Mouse (Mus musculus): ENCODE data around the gene Kbtbd12. TPM values are rescaled to one million over a fixed set of nuclear protein-coding genes. Genes with fewer than 3 reads are reported as not detected.
A peak's percentile ranks its signal among the peaks of the same experiment; 100 is the strongest.

Gene Kbtbd12
- polyA plus RNA-seq, 1 experiment, result 1.0 TPM

GRCm38 (mm10) chr6:88626912-88627311, 10.8 kb downstream of the Kbtbd12 start:
- no peak for DNase-seq (ENCODE audit: low read depth)

GRCm38 (mm10) chr6:88626462-88626861, 11.3 kb downstream of the Kbtbd12 start:
- no peak for DNase-seq (ENCODE audit: low read depth)

DNA sequence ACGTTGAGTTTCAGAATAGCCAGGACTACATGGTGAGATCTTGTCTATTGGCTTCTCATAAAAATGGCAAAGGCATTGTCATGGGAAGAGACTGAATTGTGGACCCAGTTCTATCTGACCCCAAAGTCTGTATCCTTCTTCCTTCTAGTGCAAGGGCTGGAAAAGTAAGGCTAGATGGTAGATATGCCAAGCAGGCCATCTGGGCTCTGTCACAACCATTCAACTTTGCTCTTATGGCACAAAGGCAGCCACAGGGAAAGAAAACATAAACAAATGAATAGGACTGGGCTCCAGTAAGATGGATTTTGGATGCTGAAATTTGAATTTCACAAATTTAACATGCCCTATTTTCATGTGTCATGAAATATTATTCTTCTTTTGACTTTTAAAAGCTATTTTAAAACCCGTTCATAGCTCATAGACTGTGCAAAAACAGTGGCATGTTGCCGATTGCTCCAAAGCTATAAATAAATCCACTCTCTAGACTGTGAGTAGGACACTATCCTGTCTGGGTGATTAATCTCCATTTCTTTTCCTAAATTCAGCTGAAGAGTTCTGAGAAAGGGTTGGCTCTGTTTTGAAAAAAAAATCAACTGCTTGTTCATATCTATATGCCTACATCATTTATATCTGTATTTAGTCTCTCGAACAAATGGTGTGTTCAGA, 15.8 kb downstream of the Kbtbd12 start:
- DNase-seq (ENCODE audit: low read depth), result no peak

- no peak for DNase-seq (ENCODE audit: low read depth)
Measured at GRCm38 (mm10) chr6:88619542-88619941, 18.2 kb downstream of the Kbtbd12 start.

DNA sequence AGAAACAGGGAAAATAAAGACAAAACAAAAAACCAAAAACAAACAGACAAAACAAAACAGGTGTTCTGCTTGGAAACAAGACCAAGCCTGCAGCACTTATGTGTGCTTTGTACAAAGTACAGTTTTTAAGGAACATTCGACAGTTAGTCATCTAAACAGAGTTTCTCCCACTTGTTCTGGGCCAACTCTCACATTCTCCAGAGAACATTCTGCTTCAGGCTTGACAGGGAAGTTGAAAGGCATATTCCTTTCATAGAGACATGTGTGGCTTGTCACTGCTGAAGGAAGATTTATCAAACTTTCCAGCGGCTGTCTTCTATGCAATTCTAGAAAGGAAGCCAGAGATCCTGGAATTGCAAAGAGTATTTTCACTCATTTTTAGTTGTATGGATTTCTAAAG, 22.4 kb downstream of the Kbtbd12 start:
- DNase-seq (ENCODE audit: low read depth), result no peak

DNA sequence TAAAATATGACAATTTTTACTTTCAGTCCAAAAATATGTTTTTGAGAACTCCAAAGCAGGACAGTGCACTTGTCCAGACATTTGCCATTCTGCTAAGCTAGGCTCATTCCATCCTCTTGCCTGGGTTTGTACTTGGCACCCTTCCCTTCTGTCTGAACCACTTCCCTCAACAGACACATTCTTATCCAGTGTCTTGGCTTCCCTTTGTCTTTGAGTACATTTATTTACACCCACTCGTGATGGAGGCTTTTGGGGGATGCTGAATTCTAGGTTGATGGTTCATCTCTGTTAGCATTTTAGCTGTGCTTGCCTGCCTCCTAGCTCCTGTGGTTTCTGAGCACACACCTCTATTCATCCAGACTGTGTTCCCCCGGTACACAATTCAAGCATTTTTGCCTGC, 31.3 kb downstream of the Kbtbd12 start:
- DNase-seq (ENCODE audit: low read depth), result no peak

GRCm38 (mm10) chr6:88605715-88606114, 32.0 kb downstream of the Kbtbd12 start:
- DNase-seq (ENCODE audit: low read depth), result no peak

DNA sequence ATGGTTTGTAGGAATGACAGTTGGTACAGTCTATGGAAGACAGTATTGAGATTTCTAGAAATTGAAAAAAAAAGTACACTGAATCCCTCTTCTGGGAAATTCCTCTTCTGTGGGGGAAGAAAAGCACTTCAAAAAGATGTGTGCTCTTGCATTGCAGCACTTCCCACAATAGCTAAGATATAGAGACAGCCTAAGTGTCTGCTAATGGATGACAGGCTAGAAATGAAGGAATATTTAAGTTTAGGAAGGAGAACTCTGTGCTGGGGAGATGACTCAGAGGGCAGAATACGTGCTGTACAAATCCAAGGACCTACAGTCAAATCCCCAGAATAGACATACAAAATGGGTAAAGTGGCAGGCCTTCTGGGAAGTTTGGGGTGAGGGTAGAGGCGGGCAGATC, 32.5 kb downstream of the Kbtbd12 start:
- DNase-seq (ENCODE audit: low read depth), result no peak

GRCm38 (mm10) chr6:88596108-88596507, 41.6 kb downstream of the Kbtbd12 start:
- no peak for DNase-seq (ENCODE audit: low read depth)

DNA sequence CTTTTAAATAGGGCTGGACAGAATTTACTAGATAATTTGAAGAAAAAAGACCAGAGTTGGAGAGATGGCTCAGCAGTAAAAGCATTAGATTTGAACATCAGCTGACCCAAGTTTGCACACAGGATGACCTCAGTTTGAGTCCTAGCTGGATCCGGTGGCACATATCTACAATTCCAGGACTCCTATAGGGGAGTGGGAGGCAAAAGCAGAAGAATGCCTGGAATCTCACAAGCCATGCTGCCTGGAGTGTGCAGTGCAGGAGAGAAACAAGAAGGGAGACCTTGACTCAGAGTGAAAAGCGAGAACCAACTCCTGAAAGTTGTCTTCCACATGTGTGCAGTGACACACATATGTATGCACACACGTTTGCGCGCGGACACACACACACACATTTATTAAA, 45.4 kb downstream of the Kbtbd12 start:
- no peak for DNase-seq (ENCODE audit: low read depth)

DNA sequence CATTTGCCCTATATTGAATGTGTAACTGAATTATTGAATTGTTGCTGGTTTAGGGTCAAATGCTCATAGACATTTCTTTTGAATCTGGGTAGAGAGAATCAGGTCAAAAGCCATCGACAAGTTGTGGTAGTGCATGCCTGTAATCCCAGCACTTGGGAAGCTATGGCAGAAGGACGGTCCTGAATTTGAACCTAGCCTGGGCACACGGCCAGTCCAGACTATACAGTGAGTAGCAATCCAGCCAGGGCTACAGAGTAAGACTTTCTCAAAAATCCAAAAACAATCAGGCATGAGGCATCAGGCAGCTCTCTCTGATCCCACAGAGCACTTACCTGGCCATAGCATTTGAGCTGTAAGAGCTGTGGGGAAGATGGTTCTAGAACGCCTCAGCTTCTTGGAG, 47.5 kb downstream of the Kbtbd12 start:
- no peak for DNase-seq (ENCODE audit: low read depth)

DNA sequence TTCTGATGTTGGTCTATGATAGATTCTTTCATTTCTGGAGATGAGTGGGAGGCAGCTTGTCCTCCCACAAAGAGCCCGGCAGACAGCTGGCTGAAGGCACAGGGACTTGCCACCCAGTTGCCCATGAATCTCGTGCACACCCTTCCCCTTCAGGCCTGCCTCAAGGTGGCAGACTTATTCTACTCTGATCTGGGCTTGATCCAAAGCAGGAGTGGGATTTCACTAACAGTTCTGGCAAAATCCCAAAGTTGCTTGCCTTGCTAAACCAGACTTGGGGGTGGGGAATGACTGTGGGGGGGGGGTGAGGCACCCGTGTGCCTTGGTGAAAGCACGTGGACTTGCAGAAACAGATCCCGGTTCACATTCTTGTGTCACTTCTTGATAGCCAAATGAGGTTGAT, 48.2 kb downstream of the Kbtbd12 start:
- DNase-seq (ENCODE audit: low read depth), result no peak

- peak; percentile 74 for DNase-seq (ENCODE audit: low read depth)
Measured at GRCm38 (mm10) chr6:88588581-88589256, 49.0 kb downstream of the Kbtbd12 start.

DNA sequence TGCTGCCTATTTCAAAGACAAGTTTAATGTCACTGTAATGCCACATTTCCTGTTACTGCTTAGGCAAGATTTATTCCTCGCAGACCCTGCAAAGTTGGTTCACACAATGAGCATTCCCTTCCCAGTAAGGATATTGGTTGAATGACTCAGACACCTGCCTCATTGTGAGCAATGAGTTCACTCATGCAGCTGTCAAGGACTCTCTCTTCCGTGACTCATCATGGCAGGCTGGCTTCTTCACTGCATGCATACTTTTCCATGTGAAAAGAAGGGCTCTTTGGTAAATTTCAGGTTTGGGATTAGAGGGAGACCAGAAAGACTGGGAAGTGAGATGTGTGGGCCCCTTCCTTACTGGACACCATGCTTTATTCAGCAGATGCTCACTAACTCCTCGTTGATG, 50.7 kb downstream of the Kbtbd12 start:
- no peak for DNase-seq (ENCODE audit: low read depth)

GRCm38 (mm10) chr6:88583950-88584349, 53.8 kb downstream of the Kbtbd12 start:
- DNase-seq (ENCODE audit: low read depth), result no peak

DNA sequence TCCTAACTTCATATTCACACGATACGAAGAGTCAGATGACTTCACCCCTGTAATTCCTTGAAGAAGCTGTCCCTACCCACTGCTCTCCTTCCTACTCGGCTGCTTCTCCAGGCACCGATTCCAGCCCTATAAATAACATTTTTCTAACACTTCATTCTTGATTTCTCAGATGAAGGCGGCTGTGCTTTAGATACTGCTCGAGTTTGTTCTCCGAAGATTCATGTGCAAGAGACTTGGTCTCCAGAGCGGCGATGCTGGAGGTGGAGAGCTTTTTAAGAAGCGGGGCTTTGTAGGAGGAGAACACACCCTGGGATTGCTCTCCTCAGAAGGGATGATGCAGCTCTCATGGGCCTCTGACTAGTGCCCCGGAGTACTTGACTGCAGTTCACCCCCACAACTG, 61.3 kb downstream of the Kbtbd12 start:
- DNase-seq (ENCODE audit: low read depth), result no peak

GRCm38 (mm10) chr6:88566676-88567075, 71.1 kb downstream of the Kbtbd12 start:
- DNase-seq (ENCODE audit: low read depth), result no peak

DNA sequence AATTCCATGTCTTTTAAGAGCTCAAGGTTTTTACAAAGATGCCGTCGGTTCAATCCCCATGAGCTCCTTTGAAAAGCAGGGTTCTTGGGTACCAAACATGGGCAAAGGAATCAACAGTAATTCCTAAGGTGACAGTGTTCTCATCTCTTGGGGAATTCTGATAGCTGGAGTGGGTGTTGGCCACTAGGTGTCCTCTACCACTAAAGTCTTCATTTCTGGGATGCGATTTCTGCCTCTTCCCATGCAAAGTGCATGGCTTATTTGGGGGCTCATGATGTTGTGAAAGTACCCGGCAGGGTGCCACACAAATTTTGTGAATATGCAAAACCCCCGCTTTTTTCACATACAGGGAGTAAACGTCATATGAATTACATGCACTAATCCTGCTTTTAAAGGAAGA, 72.7 kb downstream of the Kbtbd12 start:
- no peak for DNase-seq (ENCODE audit: low read depth)

GRCm38 (mm10) chr6:88560156-88560555, 77.6 kb downstream of the Kbtbd12 start:
- no peak for DNase-seq (ENCODE audit: low read depth)

DNA sequence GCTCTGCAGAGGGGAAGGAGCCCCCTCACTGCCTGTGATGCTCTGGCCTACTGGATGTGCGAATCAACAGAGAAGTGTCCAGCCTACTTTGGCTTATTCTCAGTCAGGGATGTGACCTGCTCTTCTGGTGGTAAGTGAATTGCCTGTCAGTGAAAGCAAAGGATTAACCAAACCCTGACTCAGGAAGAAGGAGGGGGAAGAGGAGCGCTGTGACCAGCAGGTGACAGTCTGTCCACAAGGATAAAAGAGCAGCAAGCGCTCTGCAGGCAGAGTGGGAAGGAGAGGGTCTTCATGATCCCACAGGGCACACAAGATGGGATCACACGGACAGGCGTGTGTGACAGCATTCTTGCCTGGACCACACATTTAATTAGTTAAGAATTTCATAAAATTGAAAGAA, 78.1 kb downstream of the Kbtbd12 start:
- no peak for DNase-seq (ENCODE audit: low read depth)

GRCm38 (mm10) chr6:88558076-88558475, 79.7 kb downstream of the Kbtbd12 start:
- DNase-seq (ENCODE audit: low read depth), result no peak

DNA sequence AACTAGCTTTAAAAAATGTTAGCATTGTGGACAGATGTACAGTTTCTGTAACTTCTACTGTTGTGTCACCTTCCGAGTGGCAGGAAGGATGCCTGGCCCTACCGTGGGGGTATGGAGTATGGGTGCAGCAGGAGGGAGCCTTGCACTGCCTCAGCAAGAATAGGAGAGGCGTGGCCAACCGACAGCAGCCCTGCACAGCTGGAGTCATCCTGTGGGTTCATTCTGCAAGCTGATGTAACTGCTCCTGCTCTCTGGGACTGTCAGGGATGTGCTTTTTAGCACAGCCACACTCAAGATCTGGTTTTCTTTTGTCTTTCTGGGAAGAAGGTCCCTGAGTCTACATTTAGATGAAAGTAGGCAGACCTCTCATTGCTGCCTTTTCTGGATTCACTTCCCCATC, 80.2 kb downstream of the Kbtbd12 start:
- no peak for DNase-seq (ENCODE audit: low read depth)

GRCm38 (mm10) chr6:88549916-88550315, 87.8 kb downstream of the Kbtbd12 start:
- no peak for DNase-seq (ENCODE audit: low read depth)
